Mouse (Mus musculus) G1E (cell line): Measurements from ENCODE around the gene Fbxo22.

ENCODE experiments used
- CTCF ChIP-seq: IDR thresholded peaks from 2 replicates; pipeline ENCODE4 v1.5.1; 2012; ENCODE audit warnings: low read depth, low read length, inconsistent platforms, mixed read lengths
- GATA2 ChIP-seq: IDR thresholded peaks from 2 replicates; pipeline ENCODE4 v1.6.1; 2012; ENCODE audit warnings: low read depth, low read length, inconsistent platforms, borderline replicate concordance
- POLR2AphosphoS5 ChIP-seq: IDR thresholded peaks from 2 replicates; pipeline ENCODE4 v1.6.1; 2012; ENCODE audit warnings: low read depth, low read length, inconsistent platforms; ENCODE audit not compliant: insufficient replicate concordance

GRCm38 (mm10) chr9:55208790-55209481 lies at the start of gene Fbxo22:
- no peak for TF ChIP-seq CTCF
- TF ChIP-seq POLR2AphosphoS5 = no peak
- no peak for TF ChIP-seq GATA2
